In genomic region chr3:138528265-138528664, GRCm38 (mm10) we compare ENCODE assay signal across 8 mouse cellular contexts. TPM values are rescaled to one million over a fixed set of nuclear protein-coding genes. Genes with fewer than 3 reads are reported as not detected.
DNase-seq lines count a peak whose midpoint lies in the region; ATAC-seq and TF ChIP-seq lines count a peak whose summit lies in the region.

No protein-coding gene starts in this region.

- TF ChIP-seq CTCF in kidney, adult 2 months (conservative IDR thresholded peaks at IDR 0.05; ENCODE audit: insufficient read depth, insufficient read length, low read depth, low read length): no peak

- no peak for DNase-seq in kidney, adult 2 months
- DNase-seq in kidney, postnatal 14 days: no peak
- peak; percentile 28 for DNase-seq in NIH3T3 (ENCODE audit: low read depth)
- DNase-seq in midbrain, embryonic 14.5 days: no peak
- no peak for DNase-seq in cerebellum, adult 18-20 months
- DNase-seq in right cerebral cortex, adult 18-20 months: no peak
- no peak for DNase-seq in embryo, embryonic 10 days (ENCODE audit: low spot score)

- no peak for TF ChIP-seq POLR2A in kidney, adult 2 months (IDR thresholded peaks at IDR 0.05; ENCODE audit: low read depth, low read length)

- H3K27me3 ChIP-seq in kidney, adult 2 months (replicated peaks; ENCODE audit: control insufficient read depth, insufficient read depth, low read length): no peaks in the 10 kb centered on the region
- no peaks in the 10 kb centered on the region for H3K27me3 ChIP-seq in hindbrain, embryonic 13.5 days
- no peaks in the 10 kb centered on the region; the same call in 1 of the 2 replicates for H3K27me3 ChIP-seq in midbrain, embryonic 14.5 days (ENCODE audit: control insufficient read depth, insufficient read depth, low read length)

- 4% methylated on average over 16 of the region's 16 CpGs for WGBS in kidney, adult 2 months
- 2% methylated on average over 16 of the region's 16 CpGs for WGBS in hindbrain, embryonic 13.5 days
- WGBS in midbrain, embryonic 14.5 days: 3% methylated on average over 16 of the region's 16 CpGs

- H3K4me2 ChIP-seq in hindbrain, embryonic 13.5 days: peak overlapping the region; percentile 68
- H3K4me2 ChIP-seq in midbrain, embryonic 14.5 days (ENCODE audit: low read length): peak overlapping the region; percentile 76

- peaks cover 14% of the 10 kb centered on the region; the same call in 1 of the 2 replicates for H3K4me1 ChIP-seq in kidney, adult 2 months (ENCODE audit: control insufficient read depth, insufficient read depth, low read length)
- H3K4me1 ChIP-seq in hindbrain, embryonic 13.5 days (replicated peaks): peaks cover 37% of the 10 kb centered on the region
- peaks cover 19% of the 10 kb centered on the region for H3K4me1 ChIP-seq in midbrain, embryonic 14.5 days (ENCODE audit: control insufficient read depth, insufficient read depth, low read length)

- no peaks in the 10 kb centered on the region for H3K9me3 ChIP-seq in hindbrain, embryonic 13.5 days
- no peaks in the 10 kb centered on the region for H3K9me3 ChIP-seq in midbrain, embryonic 14.5 days (ENCODE audit: control insufficient read depth, low read length)

- no peak overlapping the region for H3K27ac ChIP-seq in kidney, adult 2 months (ENCODE audit: insufficient read depth, low read depth, low read length)
- peak overlapping the region; percentile 98 for H3K27ac ChIP-seq in hindbrain, embryonic 13.5 days
- peak overlapping the region; percentile 96; the same call in 1 of the 2 replicates for H3K27ac ChIP-seq in midbrain, embryonic 14.5 days (replicated peaks; ENCODE audit: low read depth, low read length)

- H3K9ac ChIP-seq in hindbrain, embryonic 13.5 days: peak overlapping the region; percentile 92
- H3K9ac ChIP-seq in midbrain, embryonic 14.5 days (replicated peaks; ENCODE audit: low read length): peak overlapping the region; percentile 93

- no peaks in the 10 kb centered on the region for H3K36me3 ChIP-seq in kidney, adult 2 months (ENCODE audit: control insufficient read depth, insufficient read depth, low read length)
- H3K36me3 ChIP-seq in hindbrain, embryonic 13.5 days: no peaks in the 10 kb centered on the region
- no peaks in the 10 kb centered on the region for H3K36me3 ChIP-seq in midbrain, embryonic 14.5 days (ENCODE audit: control insufficient read depth, insufficient read depth, low read length)

- no peak for ATAC-seq in hindbrain, embryonic 13.5 days (ENCODE audit: low FRiP score)
- no peak for ATAC-seq in midbrain, embryonic 14.5 days (ENCODE audit: low FRiP score, low TSS enrichment)

- H3K4me3 ChIP-seq in kidney, adult 2 months (ENCODE audit: insufficient read depth, low read depth, low read length): peak overlapping the region; percentile 84; the same call in 1 of the 2 replicates
- H3K4me3 ChIP-seq in hindbrain, embryonic 13.5 days: peak overlapping the region; percentile 96
- peak overlapping the region; percentile 95 for H3K4me3 ChIP-seq in midbrain, embryonic 14.5 days (replicated peaks; ENCODE audit: low read depth, low read length)

RNA-seq across cellular contexts. Expression of gene Eif4e, which starts 2.3 kb away (rescaled TPM):
- polyA plus RNA-seq in kidney, adult 2 months (2012; rRNA removed): 17.5 and 33.6 TPM in 2 replicates
- polyA plus RNA-seq in hindbrain, embryonic 13.5 days (2015; fragmentation: Nextera tagmentation; extraction: Ambion mirVana): 317 and 323 TPM in 2 replicates
- 335 and 356 TPM in 2 replicates for polyA plus RNA-seq in midbrain, embryonic 14.5 days (2014; fragmentation: Nextera tagmentation; extraction: Ambion mirVana)

RNA-seq across cellular contexts. Expression of gene Metap1, which starts 39.0 kb away (rescaled TPM):
- polyA plus RNA-seq in kidney, adult 2 months (2012; rRNA removed): 19.9 and 22.6 TPM in 2 replicates
- 47.7 and 49.9 TPM in 2 replicates for polyA plus RNA-seq in hindbrain, embryonic 13.5 days (2015; fragmentation: Nextera tagmentation; extraction: Ambion mirVana)
- polyA plus RNA-seq in midbrain, embryonic 14.5 days (2014; fragmentation: Nextera tagmentation; extraction: Ambion mirVana): 48.2 and 60.3 TPM in 2 replicates
